Mouse (Mus musculus) liver, adult 2 months (tissue): ENCODE measurements around the gene E2f1. TPM values are rescaled to one million over a fixed set of nuclear protein-coding genes. Genes with fewer than 3 reads are reported as not detected.

Source experiments
- DNase-seq: peaks from one replicate; pipeline ENCODE4 v3.0.0-alpha.2; 2011; ENCODE audit warnings: low read depth, low spot score; ENCODE audit errors: extremely low read depth
- H3K27ac ChIP-seq: fragments of 200-500 bp; replicated peaks from 2 replicates; pipeline ENCODE4 v1.5.1; 2012; ENCODE audit warnings: low read depth, mild to moderate bottlenecking, control low read depth, inconsistent platforms, low read length; ENCODE audit not compliant: insufficient read depth
- H3K27me3 ChIP-seq: fragments of 200-500 bp; 2 replicates; pipeline ENCODE4 v1.6.1; 2012; ENCODE audit warnings: mild to moderate bottlenecking, moderate library complexity, low read length, inconsistent platforms; ENCODE audit not compliant: control insufficient read depth, insufficient read depth
- H3K36me3 ChIP-seq: fragments of 200-500 bp; 2 replicates; pipeline ENCODE4 v1.6.1; 2012; ENCODE audit warnings: low read length, inconsistent platforms; ENCODE audit not compliant: control insufficient read depth, insufficient read depth
- H3K4me1 ChIP-seq: fragments of 200-500 bp; 2 replicates; pipeline ENCODE4 v1.6.1; 2011; ENCODE audit warnings: low read length; ENCODE audit not compliant: control insufficient read depth, insufficient read depth
- H3K4me3 ChIP-seq: fragments of 200-500 bp; 2 replicates; pipeline ENCODE4 v1.5.1; 2011; ENCODE audit warnings: low read depth, mild to moderate bottlenecking, control low read depth, low read length, moderate library complexity; ENCODE audit not compliant: insufficient read depth
- H3K79me2 ChIP-seq: fragments of 200-500 bp; 2 replicates; pipeline ENCODE4 v1.6.1; 2012; ENCODE audit warnings: inconsistent platforms, mild to moderate bottlenecking, low read length, moderate library complexity; ENCODE audit not compliant: control insufficient read depth, insufficient read depth
- H3K9ac ChIP-seq: fragments of 200-500 bp; 2 replicates; pipeline ENCODE4 v1.6.1; 2012; ENCODE audit warnings: low read depth, mild to moderate bottlenecking, control low read depth, inconsistent platforms, low read length
- CTCF ChIP-seq: fragments of 200-500 bp; IDR thresholded peaks from 2 replicates; pipeline ENCODE4 v1.5.1; 2011; ENCODE audit warnings: low read depth, low read length, control low read depth
- POLR2A ChIP-seq: fragments of 200-500 bp; IDR thresholded peaks from 2 replicates; pipeline ENCODE4 v1.6.1; 2011; ENCODE audit warnings: low read length, control low read depth; ENCODE audit not compliant: insufficient read depth; ENCODE audit errors: extremely low read depth
- WGBS: fragments of 180-500 bp; shearing (Covaris S2); methylation state at CpG from one replicate; pipeline ENCODE4 v1.1.7; 2018; 5-methylcytosine and 5-hydroxymethylcytosine counted together
- polyA plus RNA-seq: library from polyadenylated mRNA; depleted of rRNA; stranded (reverse); fragments of >200 nt; gene quantifications from 2 replicates; pipeline ENCODE4 v1.2.3, GENCODE M21; 2012
- total RNA-seq: library from RNA; depleted of rRNA; stranded (reverse); fragments of >200 nt; gene quantifications from 2 replicates; pipeline ENCODE4 v1.2.3, GENCODE M21; 2014

E2f1 gene
- total and polyA plus RNA-seq, 2 experiments: 1.1 to 2.4 TPM

- Histone ChIP-seq H3K36me3 (peaks cover 19% of the 10 kb centered on the region), H3K4me3 (peak overlapping the region; percentile 46), H3K9ac (peak overlapping the region; percentile 54; the same call in 1 of the 2 replicates), H3K4me1 (peaks cover 20% of the 10 kb centered on the region), H3K79me2 (peaks cover 15% of the 10 kb centered on the region; the same call in 1 of the 2 replicates), H3K27me3 (no peaks in the 10 kb centered on the region), H3K27ac (peak overlapping the region; percentile 83)
- WGBS: 11% methylated on average over 3 of the region's 3 CpGs
- peak; percentile 98 for DNase-seq
- TF ChIP-seq POLR2A (no peak), CTCF (no peak)
Measured at GRCm38 (mm10) chr2:154601324-154601723, 31.6 kb upstream of the E2f1 start.

- TF ChIP-seq CTCF: 0 out of 2 replicates have a peak, but pooled peaks have one; percentile 8
- TF ChIP-seq POLR2A: no peak
- WGBS: 25% methylated on average over 6 of the region's 6 CpGs
- peak overlapping the region; percentile 43; the same call in 1 of the 2 replicates for H3K9ac ChIP-seq
- H3K4me3 ChIP-seq: no peak overlapping the region
- DNase-seq: peak; percentile 73
- H3K4me1 ChIP-seq: peaks cover 20% of the 10 kb centered on the region
- no peaks in the 10 kb centered on the region for H3K27me3 ChIP-seq
- H3K36me3 ChIP-seq: peaks cover 26% of the 10 kb centered on the region
- 0 out of 2 replicates have a peak overlapping the region, but pooled peaks have one; percentile 26 for H3K27ac ChIP-seq
- peaks cover 15% of the 10 kb centered on the region; the same call in 1 of the 2 replicates for H3K79me2 ChIP-seq
Measured at GRCm38 (mm10) chr2:154600586-154600985, 30.9 kb upstream of the E2f1 start.

- H3K27me3 ChIP-seq: no peaks in the 10 kb centered on the region
- H3K79me2 ChIP-seq: peaks cover 10% of the 10 kb centered on the region; the same call in 1 of the 2 replicates
- no peak for TF ChIP-seq CTCF
- no peak for TF ChIP-seq POLR2A
- no peak for DNase-seq
- no peak overlapping the region for H3K4me3 ChIP-seq
- H3K27ac ChIP-seq: no peak overlapping the region
- peaks cover 13% of the 10 kb centered on the region for H3K4me1 ChIP-seq
- peaks cover 45% of the 10 kb centered on the region for H3K36me3 ChIP-seq
- WGBS: 63% methylated on average over 3 of the region's 3 CpGs
- no peak overlapping the region for H3K9ac ChIP-seq
Measured at GRCm38 (mm10) chr2:154597399-154597798, 27.7 kb upstream of the E2f1 start.

GRCm38 (mm10) chr2:154595775-154596174 lies 26.1 kb upstream of the E2f1 start:
- TF ChIP-seq POLR2A (no peak), CTCF (no peak)
- Histone ChIP-seq H3K79me2 (peaks cover 10% of the 10 kb centered on the region; the same call in 1 of the 2 replicates), H3K4me1 (peaks cover 20% of the 10 kb centered on the region), H3K27ac (no peak overlapping the region), H3K9ac (no peak overlapping the region), H3K27me3 (no peaks in the 10 kb centered on the region), H3K4me3 (no peak overlapping the region), H3K36me3 (peaks cover 51% of the 10 kb centered on the region)
- DNase-seq: no peak
- 69% methylated on average over 5 of the region's 5 CpGs for WGBS

GRCm38 (mm10) chr2:154593025-154593424 lies 23.3 kb upstream of the E2f1 start:
- Histone ChIP-seq H3K4me1 (peaks cover 9% of the 10 kb centered on the region; the same call in 1 of the 2 replicates), H3K4me3 (no peak overlapping the region), H3K27ac (no peak overlapping the region), H3K79me2 (no peaks in the 10 kb centered on the region), H3K27me3 (no peaks in the 10 kb centered on the region), H3K36me3 (peaks cover 58% of the 10 kb centered on the region), H3K9ac (no peak overlapping the region)
- TF ChIP-seq POLR2A: no peak
- peak; percentile 66 for TF ChIP-seq CTCF
- WGBS: 63% methylated on average over 3 of the region's 3 CpGs
- peak; percentile 61 for DNase-seq

- H3K79me2 ChIP-seq: no peaks in the 10 kb centered on the region
Measured at GRCm38 (mm10) chr2:154591239-154591638, 21.5 kb upstream of the E2f1 start.

More at GRCm38 (mm10) chr2:154591239-154591638, 21.5 kb upstream of the E2f1 start:
- Histone ChIP-seq H3K27me3 (no peaks in the 10 kb centered on the region), H3K36me3 (peaks cover 62% of the 10 kb centered on the region), H3K4me1 (peaks cover 9% of the 10 kb centered on the region; the same call in 1 of the 2 replicates), H3K9ac (no peak overlapping the region), H3K4me3 (no peak overlapping the region), H3K27ac (peak overlapping the region; percentile 27; the same call in 1 of the 2 replicates)
- peak; percentile 80 for DNase-seq
- 15% methylated on average over 3 of the region's 3 CpGs for WGBS
- no peak for TF ChIP-seq CTCF
- no peak for TF ChIP-seq POLR2A
